Mouse (Mus musculus) stomach, embryonic 16.5 days (tissue): ENCODE results near the gene Ccdc141. TPM values are rescaled to one million over a fixed set of nuclear protein-coding genes. Genes with fewer than 3 reads are reported as not detected.

Experiments
- ATAC-seq: fragments of 200-750 bp; cut with Nextera tagmentation; 2 replicates; pipeline ENCODE4 v1.8.0; 2017; ENCODE audit warnings: moderate number of reproducible peaks, moderate TSS enrichment; ENCODE audit not compliant: insufficient read depth, low FRiP score
- H3K27ac ChIP-seq: fragments of 300-500 bp; sonication (generic); 2 replicates; pipeline ENCODE4 v1.5.1; 2014; ENCODE audit warnings: low read length
- H3K27me3 ChIP-seq: fragments of 300-500 bp; sonication (generic); 2 replicates; pipeline ENCODE4 v1.6.1; 2014; ENCODE audit warnings: low read length, control low read depth, mixed read lengths; ENCODE audit not compliant: control insufficient read depth, insufficient read depth
- H3K36me3 ChIP-seq: fragments of 300-500 bp; sonication (generic); 2 replicates; pipeline ENCODE4 v1.6.1; 2014; ENCODE audit warnings: low read length; ENCODE audit not compliant: control insufficient read depth, insufficient read depth
- H3K4me1 ChIP-seq: fragments of 300-500 bp; sonication (generic); 2 replicates; pipeline ENCODE4 v1.6.1; 2014; ENCODE audit warnings: low read length, control low read depth, mixed read lengths; ENCODE audit not compliant: control insufficient read depth, insufficient read depth
- H3K4me2 ChIP-seq: fragments of 300-500 bp; sonication (generic); 2 replicates; pipeline ENCODE4 v1.6.1; 2014; ENCODE audit warnings: low read depth, low read length, mixed read lengths
- H3K4me3 ChIP-seq: fragments of 300-500 bp; sonication (generic); replicated peaks from 2 replicates; pipeline ENCODE4 v1.5.1; 2014; ENCODE audit warnings: mild to moderate bottlenecking, low read length
- H3K9ac ChIP-seq: fragments of 300-500 bp; sonication (generic); 2 replicates; pipeline ENCODE4 v1.6.1; 2014; ENCODE audit warnings: low read length
- H3K9me3 ChIP-seq: fragments of 300-500 bp; sonication (generic); replicated peaks from 2 replicates; pipeline ENCODE4 v1.6.1; 2016; ENCODE audit warnings: low read length, control low read depth; ENCODE audit not compliant: control insufficient read depth
- WGBS: fragments of 180-500 bp; shearing (Covaris S2); extraction: QIAGEN DNeasy Blood & Tissue Kit; methylation state at CpG from one replicate; pipeline ENCODE4 v1.1.7; 2014; 5-methylcytosine and 5-hydroxymethylcytosine counted together
- polyA plus RNA-seq: library from polyadenylated mRNA; unstranded; fragments of >200 nt; fragmentation: Nextera tagmentation; extraction: Ambion mirVana; gene quantifications from 2 replicates; pipeline ENCODE4 v1.2.1, GENCODE M21; 2015

The Ccdc141 gene
- polyA plus RNA-seq, 1 experiment from 2014 or later: 12.9 TPM

DNA sequence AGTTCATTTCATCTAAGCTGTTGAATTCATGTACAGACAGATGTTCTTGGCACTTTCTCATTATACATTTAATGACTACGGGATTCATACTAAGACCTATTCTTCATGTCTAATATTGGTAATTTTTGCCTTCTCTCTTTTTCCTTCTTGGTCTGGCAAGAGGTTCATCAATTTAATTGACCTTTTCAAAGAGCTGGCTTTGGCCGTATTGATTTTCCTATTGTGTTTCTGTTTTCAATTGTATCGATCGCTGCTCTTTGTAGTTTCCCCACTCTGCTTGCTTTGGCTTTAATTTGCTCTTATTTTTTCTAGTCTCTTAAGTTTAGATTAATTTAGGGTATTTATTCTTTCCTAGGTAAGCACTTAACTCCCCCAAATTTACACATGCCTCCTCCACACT lies 12.9 kb downstream of the Ccdc141 start:
- 83% methylated on average over 4 of the region's 4 CpGs for WGBS
- H3K9ac ChIP-seq: no peak overlapping the region
- no peaks in the 10 kb centered on the region for H3K9me3 ChIP-seq
- no peak overlapping the region for H3K27ac ChIP-seq
- no peak overlapping the region for H3K4me2 ChIP-seq
- ATAC-seq: no peak
- no peaks in the 10 kb centered on the region for H3K27me3 ChIP-seq
- H3K4me3 ChIP-seq: no peak overlapping the region
- no peaks in the 10 kb centered on the region for H3K4me1 ChIP-seq
- H3K36me3 ChIP-seq: no peaks in the 10 kb centered on the region

DNA sequence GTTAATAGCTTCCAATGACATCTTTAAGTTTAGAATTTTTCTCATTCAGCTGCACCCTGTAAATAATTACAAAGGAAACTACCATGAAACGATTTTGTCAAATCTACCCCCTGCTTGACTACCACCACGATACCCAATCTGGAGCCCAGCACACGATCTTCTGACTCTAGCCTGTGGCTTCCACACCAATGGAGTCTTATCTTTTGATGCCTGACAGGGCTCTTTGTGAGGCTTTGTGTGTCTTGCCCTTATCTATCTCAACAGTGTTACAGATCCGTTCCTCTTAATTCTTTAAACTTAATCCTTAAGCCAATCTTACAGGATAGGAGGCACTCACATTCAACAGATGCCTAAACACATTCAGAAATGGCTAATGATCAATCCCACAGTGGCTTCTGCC lies 16.4 kb downstream of the Ccdc141 start:
- WGBS: 38% methylated on average over 4 of the region's 4 CpGs
- no peaks in the 10 kb centered on the region for H3K27me3 ChIP-seq
- H3K27ac ChIP-seq: no peak overlapping the region
- no peak overlapping the region for H3K9ac ChIP-seq
- H3K4me3 ChIP-seq: no peak overlapping the region
- ATAC-seq: no peak
- no peaks in the 10 kb centered on the region for H3K9me3 ChIP-seq
- no peaks in the 10 kb centered on the region for H3K4me1 ChIP-seq
- no peak overlapping the region for H3K4me2 ChIP-seq
- H3K36me3 ChIP-seq: no peaks in the 10 kb centered on the region

DNA sequence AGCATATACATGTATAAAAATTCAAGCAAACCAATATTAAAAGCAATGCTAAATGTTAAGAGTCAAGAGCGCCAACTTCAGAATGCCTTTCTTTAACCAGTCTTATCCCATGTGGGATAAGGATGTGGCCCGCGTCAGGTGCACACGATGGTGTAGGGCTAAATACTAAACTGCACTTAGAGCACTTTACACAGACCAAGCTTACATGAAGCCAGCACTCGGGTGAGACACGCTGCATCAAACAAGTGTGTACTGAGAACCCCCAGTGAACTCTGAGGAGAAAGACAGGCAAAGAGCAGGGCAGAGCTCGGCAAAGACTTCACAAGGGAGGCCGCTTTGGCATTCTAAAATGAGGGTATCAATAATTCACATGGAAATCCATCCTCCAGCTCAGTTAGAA lies 19.2 kb downstream of the Ccdc141 start:
- Histone ChIP-seq H3K4me2 (no peak overlapping the region), H3K4me1 (no peaks in the 10 kb centered on the region), H3K36me3 (no peaks in the 10 kb centered on the region), H3K9me3 (no peaks in the 10 kb centered on the region), H3K27me3 (no peaks in the 10 kb centered on the region), H3K27ac (no peak overlapping the region), H3K4me3 (no peak overlapping the region), H3K9ac (no peak overlapping the region)
- ATAC-seq: no peak
- 92% methylated on average over 8 of the region's 8 CpGs for WGBS

DNA sequence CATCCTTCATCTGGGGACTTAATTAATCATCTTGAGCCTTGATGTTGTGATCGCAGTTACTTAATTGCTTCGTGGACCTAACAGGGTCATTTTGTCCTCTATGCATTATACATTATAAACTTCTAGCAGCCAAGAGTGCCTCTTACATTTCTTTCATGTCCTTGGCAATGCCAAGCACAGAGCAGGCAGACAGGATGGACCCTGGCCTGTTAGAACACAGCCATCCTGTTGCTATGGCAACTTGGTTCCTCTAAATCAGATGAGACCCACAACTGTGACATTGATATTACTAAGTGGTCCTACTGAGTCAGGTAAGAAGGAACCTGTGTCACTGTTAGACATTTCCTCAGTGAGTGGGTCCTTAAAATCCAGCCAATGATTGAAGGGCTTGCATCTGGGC lies 20.9 kb downstream of the Ccdc141 start:
- Histone ChIP-seq H3K4me3 (no peak overlapping the region), H3K9ac (no peak overlapping the region), H3K27me3 (no peaks in the 10 kb centered on the region), H3K4me2 (no peak overlapping the region), H3K36me3 (no peaks in the 10 kb centered on the region), H3K27ac (no peak overlapping the region), H3K4me1 (no peaks in the 10 kb centered on the region), H3K9me3 (no peaks in the 10 kb centered on the region)
- 43% methylated on average over 2 of the region's 2 CpGs for WGBS
- no peak for ATAC-seq

DNA sequence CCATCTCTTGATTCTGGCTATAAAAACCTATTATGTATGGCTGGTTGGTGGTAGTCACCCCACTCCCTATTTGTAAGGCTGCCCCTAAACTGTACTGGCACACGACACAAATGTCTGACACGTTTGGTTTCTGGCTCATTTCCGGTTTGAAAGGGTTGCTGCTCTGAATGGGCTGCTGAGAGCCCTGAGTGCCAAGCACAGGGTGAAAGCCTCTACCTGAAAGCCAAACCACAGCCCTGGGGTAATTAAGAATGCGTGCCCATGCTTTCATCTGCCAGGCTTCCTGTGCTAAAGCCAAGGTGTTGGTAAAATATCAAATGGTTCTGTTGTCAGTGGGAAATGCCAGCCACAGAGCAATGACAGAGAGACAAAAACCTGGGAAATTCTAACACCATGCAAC lies 22.2 kb downstream of the Ccdc141 start:
- Histone ChIP-seq H3K27me3 (no peaks in the 10 kb centered on the region), H3K4me1 (0 out of 2 replicates have a peak, but pooled peaks cover 2% of the 10 kb centered on the region), H3K36me3 (no peaks in the 10 kb centered on the region), H3K4me3 (no peak overlapping the region), H3K27ac (no peak overlapping the region), H3K9me3 (no peaks in the 10 kb centered on the region), H3K9ac (no peak overlapping the region), H3K4me2 (no peak overlapping the region)
- ATAC-seq: no peak
- 74% methylated on average over 4 of the region's 4 CpGs for WGBS

DNA sequence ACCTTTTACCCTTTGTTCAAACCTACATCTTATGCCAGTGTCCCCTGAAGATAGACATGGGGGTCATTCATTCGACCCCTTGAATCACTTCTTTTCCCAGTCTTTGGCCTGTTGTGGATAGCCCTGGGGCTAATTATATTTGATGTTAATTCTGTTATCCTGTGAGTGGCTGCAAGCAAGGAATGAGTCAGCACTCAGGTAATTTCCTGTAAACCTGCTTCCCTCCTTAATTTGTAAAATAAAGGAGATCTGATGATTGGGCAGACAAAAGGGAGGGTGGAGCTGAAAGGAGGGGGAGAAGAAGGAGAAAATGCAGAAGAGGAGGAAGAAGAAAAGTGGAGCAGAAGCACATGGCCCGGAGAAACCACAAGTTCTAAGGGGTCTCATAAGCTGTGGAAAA lies 23.5 kb downstream of the Ccdc141 start:
- Histone ChIP-seq H3K36me3 (no peaks in the 10 kb centered on the region), H3K27me3 (no peaks in the 10 kb centered on the region), H3K9me3 (no peaks in the 10 kb centered on the region), H3K4me2 (no peak overlapping the region), H3K4me1 (0 out of 2 replicates have a peak, but pooled peaks cover 2% of the 10 kb centered on the region), H3K4me3 (no peak overlapping the region), H3K9ac (no peak overlapping the region), H3K27ac (no peak overlapping the region)
- no peak for ATAC-seq
- WGBS: 83% methylated on average over 2 of the region's 2 CpGs

DNA sequence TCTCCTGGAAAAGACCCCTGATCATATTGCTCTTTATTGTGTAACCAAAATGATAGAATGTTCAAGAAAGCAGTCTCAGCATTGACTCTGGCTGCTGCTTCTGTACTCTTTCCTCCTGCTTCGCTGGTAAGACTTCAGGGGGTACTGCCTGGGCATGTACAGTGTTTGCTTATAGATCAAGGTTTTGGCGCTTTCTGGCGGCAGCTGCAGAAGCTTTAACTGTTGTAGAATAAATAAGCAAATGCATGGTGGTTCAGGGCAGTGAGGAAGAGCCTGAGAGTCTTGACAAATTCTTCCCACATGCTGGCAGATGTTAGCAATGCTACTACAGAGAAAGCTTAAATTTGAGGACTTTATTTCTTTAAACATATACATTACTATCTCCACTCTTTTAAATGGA lies 24.1 kb downstream of the Ccdc141 start:
- Histone ChIP-seq H3K4me1 (0 out of 2 replicates have a peak, but pooled peaks cover 2% of the 10 kb centered on the region), H3K4me3 (no peak overlapping the region), H3K27me3 (no peaks in the 10 kb centered on the region), H3K9ac (no peak overlapping the region), H3K36me3 (no peaks in the 10 kb centered on the region), H3K9me3 (no peaks in the 10 kb centered on the region), H3K4me2 (no peak overlapping the region), H3K27ac (no peak overlapping the region)
- 28% methylated on average over 3 of the region's 3 CpGs for WGBS
- no peak for ATAC-seq

DNA sequence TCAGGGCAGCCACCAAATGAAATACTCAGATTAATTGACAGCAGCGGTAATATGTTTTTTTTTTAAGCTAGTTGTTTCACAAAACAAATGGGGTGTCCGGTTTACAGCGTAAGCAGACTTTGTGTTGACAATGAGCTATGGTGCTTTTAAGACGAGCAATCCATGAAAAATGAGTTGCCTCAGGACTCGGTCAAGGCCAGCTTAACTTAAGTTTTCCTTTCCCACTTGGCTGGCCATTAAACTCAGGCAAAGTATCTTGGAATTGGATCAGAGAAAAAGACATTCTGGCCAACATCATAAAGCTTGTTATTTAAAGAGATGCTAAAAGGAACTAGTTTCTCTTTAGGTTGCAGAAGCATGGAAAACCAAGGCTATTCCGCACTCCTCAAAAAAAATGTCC lies 26.9 kb downstream of the Ccdc141 start:
- H3K4me2 ChIP-seq: peak overlapping the region; percentile 7; the same call in 1 of the 2 replicates
- H3K9me3 ChIP-seq: no peaks in the 10 kb centered on the region
- H3K27ac ChIP-seq: no peak overlapping the region
- WGBS: 35% methylated on average over 6 of the region's 6 CpGs
- 0 out of 2 replicates have a peak, but pooled peaks cover 2% of the 10 kb centered on the region for H3K4me1 ChIP-seq
- no peak overlapping the region for H3K4me3 ChIP-seq
- H3K27me3 ChIP-seq: no peaks in the 10 kb centered on the region
- no peak overlapping the region for H3K9ac ChIP-seq
- ATAC-seq: no peak
- no peaks in the 10 kb centered on the region for H3K36me3 ChIP-seq

DNA sequence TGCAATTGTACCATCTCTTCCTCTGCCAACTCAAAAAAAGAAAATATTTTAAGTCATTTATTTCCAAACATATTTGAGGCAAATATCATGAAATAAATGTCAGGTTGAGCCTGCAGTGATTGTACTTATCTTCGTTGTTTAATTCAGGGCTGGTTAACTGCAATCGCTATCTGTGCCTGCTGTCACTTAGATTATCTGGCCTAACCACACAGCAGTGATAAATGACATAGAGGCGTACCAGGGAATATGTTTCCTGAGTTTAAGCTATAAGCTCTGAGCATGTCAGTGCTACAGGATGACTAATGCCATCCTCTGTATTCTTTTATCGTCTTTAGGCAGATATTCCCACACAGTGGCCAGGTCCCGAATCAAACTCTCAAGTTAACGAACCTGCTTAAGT lies 31.6 kb downstream of the Ccdc141 start:
- Histone ChIP-seq H3K27me3 (no peaks in the 10 kb centered on the region), H3K27ac (no peak overlapping the region), H3K4me1 (0 out of 2 replicates have a peak, but pooled peaks cover 1% of the 10 kb centered on the region), H3K9me3 (no peaks in the 10 kb centered on the region), H3K4me3 (no peak overlapping the region), H3K36me3 (no peaks in the 10 kb centered on the region), H3K4me2 (no peak overlapping the region), H3K9ac (no peak overlapping the region)
- ATAC-seq: no peak
- WGBS: 50% methylated on average over 6 of the region's 6 CpGs

DNA sequence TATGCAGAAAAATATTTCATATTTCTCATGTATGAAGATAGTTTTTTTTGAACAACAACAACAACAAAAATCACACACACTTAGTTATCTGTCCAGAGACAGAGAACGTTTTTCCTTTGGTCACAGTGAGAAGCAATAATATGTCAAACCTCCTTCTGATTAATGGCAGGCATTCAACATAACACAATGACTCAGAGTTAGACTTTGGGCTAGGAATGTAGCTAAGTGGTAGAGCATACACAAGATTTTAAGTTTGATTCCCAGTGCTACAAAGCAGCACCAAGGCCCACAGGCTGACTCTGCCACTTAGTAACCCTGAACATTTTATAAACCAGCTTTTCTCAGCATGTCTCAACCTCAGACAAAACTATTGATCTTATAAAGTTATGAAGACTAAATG lies 35.5 kb downstream of the Ccdc141 start:
- Histone ChIP-seq H3K4me3 (no peak overlapping the region), H3K4me1 (no peaks in the 10 kb centered on the region), H3K27me3 (no peaks in the 10 kb centered on the region), H3K36me3 (no peaks in the 10 kb centered on the region), H3K4me2 (no peak overlapping the region), H3K9ac (no peak overlapping the region), H3K9me3 (no peaks in the 10 kb centered on the region), H3K27ac (no peak overlapping the region)
- 24% methylated on average over 1 of the region's 1 CpGs for WGBS
- no peak for ATAC-seq
